Mouse (Mus musculus) megakaryocyte, embryonic 14.5 days (primary cell): Measurements from ENCODE around the gene Phc1.

ENCODE experiments used
- FLI1 ChIP-seq: IDR thresholded peaks from 2 replicates; pipeline ENCODE4 v1.6.1; 2012; ENCODE audit warnings: low read length, inconsistent platforms, mixed read lengths
- GATA1 ChIP-seq: IDR thresholded peaks from 3 replicates; pipeline ENCODE4 v1.6.1; 2012; ENCODE audit warnings: mixed read lengths, low read length, inconsistent platforms, borderline replicate concordance

DNA sequence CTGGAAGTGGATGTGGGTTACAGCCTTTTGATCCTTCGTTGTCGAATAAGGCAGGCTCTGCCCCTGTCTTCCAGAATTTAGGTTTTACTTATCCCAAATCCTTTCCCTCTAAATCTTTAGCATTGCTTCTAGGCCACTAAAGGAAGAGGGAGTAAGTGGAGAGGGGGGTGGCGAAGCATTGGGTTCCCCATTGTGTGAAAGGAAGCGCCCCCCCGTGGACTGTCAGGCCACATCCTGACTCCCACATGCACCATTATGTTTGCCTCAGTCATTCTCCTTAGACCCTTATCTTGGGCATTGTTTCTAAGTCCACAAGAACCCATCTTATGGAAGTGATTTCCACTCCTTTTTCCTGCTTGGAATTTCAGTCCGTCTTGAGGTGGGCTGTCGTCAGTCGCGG, 45.1 kb downstream of the Phc1 start:
- TF ChIP-seq GATA1 (no peak), FLI1 (no peak)
